Mouse (Mus musculus) midbrain, embryonic 11.5 days (tissue): ENCODE results near the gene Rab6b. TPM values are rescaled to one million over a fixed set of nuclear protein-coding genes. Genes with fewer than 3 reads are reported as not detected.

Experiments
- ATAC-seq: fragments of 200-750 bp; cut with Nextera tagmentation; 2 replicates; pipeline ENCODE4 v1.8.0; 2017; ENCODE audit warnings: moderate TSS enrichment, moderate library complexity; ENCODE audit not compliant: low FRiP score
- DNase-seq: peaks from one replicate; pipeline ENCODE4 v3.0.0; 2015; ENCODE audit warnings: low spot score; ENCODE audit errors: missing footprints
- H3K27ac ChIP-seq: fragments of 300-500 bp; sonication (generic); 2 replicates; pipeline ENCODE4 v1.5.1; 2014; ENCODE audit warnings: low read depth, low read length
- H3K27me3 ChIP-seq: fragments of 300-500 bp; sonication (generic); 2 replicates; pipeline ENCODE4 v1.6.1; 2014; ENCODE audit warnings: mild to moderate bottlenecking, low read length, moderate library complexity, mixed read lengths; ENCODE audit not compliant: control insufficient read depth, insufficient read depth
- H3K36me3 ChIP-seq: fragments of 300-500 bp; sonication (generic); 2 replicates; pipeline ENCODE4 v1.6.1; 2014; ENCODE audit warnings: mild to moderate bottlenecking, low read length, moderate library complexity, mixed read lengths; ENCODE audit not compliant: control insufficient read depth, insufficient read depth
- H3K4me1 ChIP-seq: fragments of 300-500 bp; sonication (generic); 2 replicates; pipeline ENCODE4 v1.6.1; 2014; ENCODE audit warnings: low read length; ENCODE audit not compliant: control insufficient read depth, insufficient read depth
- H3K4me2 ChIP-seq: fragments of 300-500 bp; sonication (generic); 2 replicates; pipeline ENCODE4 v1.6.1; 2014; ENCODE audit warnings: mild to moderate bottlenecking, moderate library complexity
- H3K4me3 ChIP-seq: fragments of 300-500 bp; sonication (generic); 2 replicates; pipeline ENCODE4 v1.5.1; 2014; ENCODE audit warnings: low read depth, low read length
- H3K9ac ChIP-seq: fragments of 300-500 bp; sonication (generic); 2 replicates; pipeline ENCODE4 v1.6.1; 2014; ENCODE audit warnings: low read length
- H3K9me3 ChIP-seq: fragments of 300-500 bp; sonication (generic); 2 replicates; pipeline ENCODE4 v1.6.1; 2016; ENCODE audit warnings: low read length; ENCODE audit not compliant: control insufficient read depth
- WGBS: fragments of 180-500 bp; shearing (Covaris S2); extraction: QIAGEN DNeasy Blood & Tissue Kit; methylation state at CpG from one replicate; pipeline ENCODE4 v1.1.7; 2014; 5-methylcytosine and 5-hydroxymethylcytosine counted together
- polyA plus RNA-seq: library from polyadenylated mRNA; unstranded; fragments of >200 nt; fragmentation: Nextera tagmentation; extraction: Ambion mirVana; gene quantifications from 2 replicates; pipeline ENCODE4 v1.2.1, GENCODE M21; 2014

Gene Rab6b
- polyA plus RNA-seq, 1 experiment from 2014 or later, result 16.5 TPM

GRCm38 (mm10) chr9:103168771-103169170 is 57.2 kb downstream of the Rab6b start:
- Histone ChIP-seq H3K9ac (no peak overlapping the region), H3K4me3 (no peak overlapping the region), H3K27ac (no peak overlapping the region), H3K4me1 (no peaks in the 10 kb centered on the region), H3K9me3 (no peaks in the 10 kb centered on the region), H3K27me3 (no peaks in the 10 kb centered on the region), H3K4me2 (no peak overlapping the region), H3K36me3 (no peaks in the 10 kb centered on the region; the same call in 1 of the 2 replicates)
- DNase-seq, result no peak
- WGBS, result 84% methylated on average over 7 of the region's 7 CpGs
- ATAC-seq, result no peak

- Histone ChIP-seq H3K4me1 (no peaks in the 10 kb centered on the region; the same call in 1 of the 2 replicates), H3K4me3 (no peak overlapping the region), H3K9ac (no peak overlapping the region), H3K36me3 (no peaks in the 10 kb centered on the region), H3K9me3 (no peaks in the 10 kb centered on the region), H3K27ac (no peak overlapping the region), H3K27me3 (no peaks in the 10 kb centered on the region), H3K4me2 (no peak overlapping the region)
- DNase-seq (no peak), ATAC-seq (no peak)
- WGBS, result 72% methylated on average over 6 of the region's 6 CpGs
Observed at GRCm38 (mm10) chr9:103174771-103175519, 63.4 kb downstream of the Rab6b start.

- no peaks in the 10 kb centered on the region for H3K9me3 ChIP-seq
- no peak overlapping the region for H3K4me3 ChIP-seq
- no peak overlapping the region for H3K27ac ChIP-seq
- H3K36me3 ChIP-seq, result no peaks in the 10 kb centered on the region
- no peaks in the 10 kb centered on the region for H3K27me3 ChIP-seq
- H3K9ac ChIP-seq, result no peak overlapping the region
- peaks cover 5% of the 10 kb centered on the region for H3K4me1 ChIP-seq
- DNase-seq (no peak), ATAC-seq (no peak)
- 95% methylated on average over 7 of the region's 7 CpGs for WGBS
- H3K4me2 ChIP-seq, result no peak overlapping the region
Observed at GRCm38 (mm10) chr9:103175692-103176091, 64.1 kb downstream of the Rab6b start.

GRCm38 (mm10) chr9:103180303-103180702 is 68.7 kb downstream of the Rab6b start:
- Histone ChIP-seq H3K4me2 (peak overlapping the region; percentile 56; the same call in 1 of the 2 replicates), H3K36me3 (no peaks in the 10 kb centered on the region), H3K4me3 (peak overlapping the region; percentile 30), H3K9ac (peak overlapping the region; percentile 53; the same call in 1 of the 2 replicates), H3K9me3 (no peaks in the 10 kb centered on the region), H3K27me3 (no peaks in the 10 kb centered on the region), H3K4me1 (peaks cover 9% of the 10 kb centered on the region), H3K27ac (no peak overlapping the region)
- no peak for DNase-seq
- no peak for ATAC-seq
- 88% methylated on average over 3 of the region's 3 CpGs for WGBS

GRCm38 (mm10) chr9:103180807-103181565 is 69.4 kb downstream of the Rab6b start:
- Histone ChIP-seq H3K36me3 (no peaks in the 10 kb centered on the region), H3K27ac (no peak overlapping the region), H3K9me3 (no peaks in the 10 kb centered on the region), H3K4me3 (peak overlapping the region; percentile 30), H3K4me1 (peaks cover 9% of the 10 kb centered on the region), H3K4me2 (peak overlapping the region; percentile 56), H3K27me3 (no peaks in the 10 kb centered on the region), H3K9ac (peak overlapping the region; percentile 53)
- 2% methylated on average over 20 of the region's 20 CpGs for WGBS
- ATAC-seq, result peak; percentile 91
- peak; percentile 95 for DNase-seq

- ATAC-seq (no peak), DNase-seq (no peak)
- Histone ChIP-seq H3K9me3 (no peaks in the 10 kb centered on the region), H3K27me3 (no peaks in the 10 kb centered on the region), H3K9ac (no peak overlapping the region), H3K4me1 (peaks cover 9% of the 10 kb centered on the region), H3K4me2 (no peak overlapping the region), H3K4me3 (no peak overlapping the region), H3K27ac (no peak overlapping the region), H3K36me3 (no peaks in the 10 kb centered on the region)
- WGBS, result 90% methylated on average over 8 of the region's 8 CpGs
Observed at GRCm38 (mm10) chr9:103181886-103182285, 70.3 kb downstream of the Rab6b start.

- Histone ChIP-seq H3K4me1 (peaks cover 9% of the 10 kb centered on the region), H3K9me3 (no peaks in the 10 kb centered on the region), H3K4me3 (no peak overlapping the region), H3K36me3 (peaks cover 8% of the 10 kb centered on the region), H3K4me2 (no peak overlapping the region), H3K27ac (no peak overlapping the region), H3K27me3 (no peaks in the 10 kb centered on the region), H3K9ac (no peak overlapping the region)
- DNase-seq (no peak), ATAC-seq (no peak)
- WGBS, result 78% methylated on average over 4 of the region's 4 CpGs
Observed at GRCm38 (mm10) chr9:103184855-103185254, 73.3 kb downstream of the Rab6b start.

GRCm38 (mm10) chr9:103185946-103186345 is 74.4 kb downstream of the Rab6b start:
- H3K4me2 ChIP-seq, result no peak overlapping the region
- H3K9ac ChIP-seq, result no peak overlapping the region
- H3K4me3 ChIP-seq, result no peak overlapping the region
- ATAC-seq (no peak), DNase-seq (no peak)
- H3K27ac ChIP-seq, result no peak overlapping the region
- peaks cover 8% of the 10 kb centered on the region for H3K36me3 ChIP-seq
- 94% methylated on average over 8 of the region's 8 CpGs for WGBS
- no peaks in the 10 kb centered on the region for H3K9me3 ChIP-seq
- H3K4me1 ChIP-seq, result 0 out of 2 replicates have a peak, but pooled peaks cover 2% of the 10 kb centered on the region
- H3K27me3 ChIP-seq, result no peaks in the 10 kb centered on the region

- no peak for ATAC-seq
- H3K27me3 ChIP-seq, result no peaks in the 10 kb centered on the region
- H3K4me1 ChIP-seq, result no peaks in the 10 kb centered on the region
- no peak for DNase-seq
- H3K4me3 ChIP-seq, result no peak overlapping the region
- no peak overlapping the region for H3K4me2 ChIP-seq
- no peaks in the 10 kb centered on the region for H3K9me3 ChIP-seq
- no peak overlapping the region for H3K27ac ChIP-seq
- 80% methylated on average over 9 of the region's 9 CpGs for WGBS
- no peak overlapping the region for H3K9ac ChIP-seq
- H3K36me3 ChIP-seq, result peaks cover 8% of the 10 kb centered on the region
Observed at GRCm38 (mm10) chr9:103186747-103187146, 75.2 kb downstream of the Rab6b start.
